Mouse (Mus musculus) small intestine, adult 2 months (tissue): Measurements from ENCODE around the gene Trpv1.

ENCODE experiments used
- CTCF ChIP-seq: fragments of 200-500 bp; IDR thresholded peaks from 2 replicates; pipeline ENCODE4 v1.5.1; 2012; ENCODE audit warnings: low read depth, mild to moderate bottlenecking, control low read depth, inconsistent platforms, low read length, moderate library complexity, mixed read lengths; ENCODE audit not compliant: insufficient replicate concordance, insufficient read length; ENCODE audit errors: extremely low read depth
- POLR2A ChIP-seq: fragments of 200-500 bp; IDR thresholded peaks from 2 replicates; pipeline ENCODE4 v1.6.1; 2012; ENCODE audit warnings: low read depth, mild to moderate bottlenecking, control low read depth, inconsistent platforms, low read length, moderate library complexity

DNA sequence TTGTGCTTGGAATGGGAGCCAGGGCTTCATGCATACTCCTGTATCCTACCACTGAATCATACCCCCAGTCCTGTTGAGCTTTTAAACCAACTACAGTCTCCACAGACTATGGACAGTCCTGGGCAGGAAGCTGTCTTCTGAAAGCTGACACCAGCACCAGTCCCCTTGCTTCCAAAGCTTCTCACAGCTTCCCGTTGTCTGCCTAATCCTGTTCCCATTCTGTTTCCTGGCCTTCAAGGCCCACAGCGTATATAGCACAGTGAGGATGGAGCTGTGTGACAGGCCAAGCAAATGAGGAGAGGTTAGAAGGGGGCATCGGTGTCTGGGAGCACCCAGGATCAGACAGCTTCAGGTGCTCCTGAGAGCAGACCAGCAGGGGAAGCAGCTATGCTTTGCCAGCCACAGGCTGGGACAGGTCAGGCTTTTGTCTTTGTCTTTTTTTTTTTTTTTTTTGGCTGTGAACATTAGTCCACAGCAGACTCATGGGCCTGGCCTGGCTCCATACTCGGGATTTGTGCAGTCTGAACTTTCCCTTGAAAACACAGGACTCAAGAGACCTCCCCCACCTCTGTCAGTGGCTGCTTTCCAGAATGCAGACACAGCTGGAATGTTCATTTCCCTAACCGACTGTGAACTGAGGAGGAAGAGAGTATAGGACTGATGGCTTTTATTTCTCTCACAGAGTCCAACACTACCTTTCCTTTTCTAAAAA lies 2.1 kb downstream of the Trpv1 start:
- TF ChIP-seq CTCF, result no peak
- no peak for TF ChIP-seq POLR2A
